Mouse (Mus musculus) lung, postnatal 0 days (tissue): ENCODE data around the gene Adgrl1. TPM values are rescaled to one million over a fixed set of nuclear protein-coding genes. Genes with fewer than 3 reads are reported as not detected.

Source experiments
- ATAC-seq: fragments of 200-750 bp; cut with Nextera tagmentation; 2 replicates; pipeline ENCODE4 v1.8.0; 2017; ENCODE audit warnings: moderate library complexity
- DNase-seq: peaks from one replicate; pipeline ENCODE4 v3.0.0-alpha.2; 2016; ENCODE audit warnings: low spot score
- H3K27ac ChIP-seq: fragments of 300-500 bp; sonication (generic); 2 replicates; pipeline ENCODE4 v1.5.1; 2014; ENCODE audit warnings: antibody characterized with exemption, mild to moderate bottlenecking, low read length, mixed read lengths
- H3K27me3 ChIP-seq: fragments of 300-500 bp; sonication (generic); replicated peaks from 2 replicates; pipeline ENCODE4 v1.6.1; 2014; ENCODE audit warnings: low read length, mixed read lengths; ENCODE audit not compliant: insufficient read depth
- H3K36me3 ChIP-seq: fragments of 300-500 bp; sonication (generic); 2 replicates; pipeline ENCODE4 v1.6.1; 2014; ENCODE audit warnings: low read length, mixed read lengths; ENCODE audit not compliant: insufficient read depth
- H3K4me1 ChIP-seq: fragments of 300-500 bp; sonication (generic); 2 replicates; pipeline ENCODE4 v1.6.1; 2014; ENCODE audit warnings: antibody characterized with exemption, low read depth, low read length, mixed read lengths; ENCODE audit not compliant: insufficient read depth
- H3K4me2 ChIP-seq: fragments of 300-500 bp; sonication (generic); replicated peaks from 2 replicates; pipeline ENCODE4 v1.6.1; 2014; ENCODE audit warnings: low read depth, mild to moderate bottlenecking, low read length, moderate library complexity, mixed read lengths
- H3K4me3 ChIP-seq: fragments of 300-500 bp; sonication (generic); 2 replicates; pipeline ENCODE4 v1.5.1; 2014; ENCODE audit warnings: low read depth, low read length
- H3K9ac ChIP-seq: fragments of 300-500 bp; sonication (generic); replicated peaks from 2 replicates; pipeline ENCODE4 v1.6.1; 2014; ENCODE audit warnings: low read depth, mild to moderate bottlenecking
- H3K9me3 ChIP-seq: fragments of 300-500 bp; sonication (generic); 2 replicates; pipeline ENCODE4 v1.6.1; 2016; ENCODE audit warnings: low read length, mixed read lengths
- CTCF ChIP-seq: IDR thresholded peaks from 2 replicates; pipeline ENCODE4 v1.5.1; 2016; ENCODE audit warnings: antibody characterized with exemption, mild to moderate bottlenecking
- EP300 ChIP-seq: IDR thresholded peaks from 2 replicates; pipeline ENCODE4 v1.6.1; 2016; ENCODE audit warnings: antibody characterized with exemption, mild to moderate bottlenecking, control low read depth
- WGBS: fragments of 180-500 bp; shearing (Covaris S2); extraction: QIAGEN DNeasy Blood & Tissue Kit; methylation state at CpG from one replicate; pipeline ENCODE4 v1.1.7; 2014; 5-methylcytosine and 5-hydroxymethylcytosine counted together
- polyA plus RNA-seq: library from polyadenylated mRNA; unstranded; fragments of >200 nt; fragmentation: Nextera tagmentation; extraction: Ambion mirVana; gene quantifications from 2 replicates; pipeline ENCODE4 v1.2.1, GENCODE M21; 2015

The Adgrl1 gene
- polyA plus RNA-seq, 1 experiment from 2014 or later: 11.4 TPM

- WGBS: under 1% methylated on average over 64 of the region's 94 CpGs
- peaks cover 8% of the 10 kb centered on the region; the same call in 1 of the 2 replicates for H3K4me1 ChIP-seq
Observed at GRCm38 (mm10) chr8:83972150-83973120, 72.5 kb downstream of the Adgrl1 start, which contains the start of gene Prkaca. Gene Prkaca (plus strand): TSS chr8:83972993.

GRCm38 (mm10) chr8:83973161-83974031 is 73.5 kb downstream of the Adgrl1 start:
- Histone ChIP-seq H3K4me2 (peak overlapping the region; percentile 92), H3K27ac (peak overlapping the region; percentile 71), H3K4me1 (peaks cover 11% of the 10 kb centered on the region; the same call in 1 of the 2 replicates), H3K36me3 (no peaks in the 10 kb centered on the region), H3K4me3 (peak overlapping the region; percentile 91), H3K9ac (peak overlapping the region; percentile 76), H3K9me3 (no peaks in the 10 kb centered on the region), H3K27me3 (no peaks in the 10 kb centered on the region)
- WGBS: 2% methylated on average over 17 of the region's 37 CpGs
- TF ChIP-seq EP300: no peak
- TF ChIP-seq CTCF: no peak
- peak; percentile 37 for DNase-seq
- peak; percentile 21 for ATAC-seq

More at GRCm38 (mm10) chr8:83972150-83973120, 72.5 kb downstream of the Adgrl1 start, which contains the start of gene Prkaca:
- Histone ChIP-seq H3K4me3 (peak within 1 kb of the TSS; percentile 91), H3K9me3 (no peaks in the 10 kb centered on the region), H3K4me2 (peak within 1 kb of the TSS; percentile 92), H3K27me3 (no peaks in the 10 kb centered on the region), H3K36me3 (no peaks in the 10 kb centered on the region), H3K9ac (peak within 1 kb of the TSS; percentile 76), H3K27ac (peak within 1 kb of the TSS; percentile 71)
- ATAC-seq (peak; percentile 99), DNase-seq (peak; percentile 99)
- TF ChIP-seq EP300 (no peak), CTCF (no peak)

GRCm38 (mm10) chr8:83974521-83974920 is 74.6 kb downstream of the Adgrl1 start:
- Histone ChIP-seq H3K36me3 (no peaks in the 10 kb centered on the region), H3K4me2 (peak overlapping the region; percentile 92), H3K9ac (no peak overlapping the region), H3K27me3 (no peaks in the 10 kb centered on the region), H3K4me1 (peaks cover 11% of the 10 kb centered on the region; the same call in 1 of the 2 replicates), H3K4me3 (no peak overlapping the region), H3K9me3 (no peaks in the 10 kb centered on the region), H3K27ac (peak overlapping the region; percentile 71; the same call in 1 of the 2 replicates)
- WGBS: 52% methylated on average over 4 of the region's 4 CpGs
- DNase-seq: peak; percentile 60
- ATAC-seq: peak; percentile 4; the same call in 1 of the 2 replicates
- TF ChIP-seq EP300 (no peak; the same call in 1 of the 2 replicates), CTCF (no peak)

- H3K9ac ChIP-seq: no peak overlapping the region
- DNase-seq: peak; percentile 29
- 79% methylated on average over 4 of the region's 4 CpGs for WGBS
- ATAC-seq: no peak
- no peaks in the 10 kb centered on the region for H3K9me3 ChIP-seq
- H3K4me3 ChIP-seq: no peak overlapping the region
- no peaks in the 10 kb centered on the region for H3K27me3 ChIP-seq
- TF ChIP-seq CTCF (peak; percentile 61), EP300 (no peak)
- no peak overlapping the region for H3K4me2 ChIP-seq
- H3K27ac ChIP-seq: no peak overlapping the region
- H3K36me3 ChIP-seq: peaks cover 4% of the 10 kb centered on the region; the same call in 1 of the 2 replicates
- peaks cover 11% of the 10 kb centered on the region; the same call in 1 of the 2 replicates for H3K4me1 ChIP-seq
Observed at GRCm38 (mm10) chr8:83976101-83976630, 76.3 kb downstream of the Adgrl1 start.

- Histone ChIP-seq H3K9ac (no peak overlapping the region), H3K4me3 (no peak overlapping the region), H3K27ac (peak overlapping the region; percentile 54; the same call in 1 of the 2 replicates), H3K9me3 (no peaks in the 10 kb centered on the region), H3K4me2 (no peak overlapping the region), H3K27me3 (no peaks in the 10 kb centered on the region), H3K36me3 (peaks cover 9% of the 10 kb centered on the region; the same call in 1 of the 2 replicates), H3K4me1 (peaks cover 11% of the 10 kb centered on the region; the same call in 1 of the 2 replicates)
- DNase-seq (no peak), ATAC-seq (no peak)
- 77% methylated on average over 5 of the region's 5 CpGs for WGBS
- TF ChIP-seq CTCF (peak; percentile 41), EP300 (no peak)
Observed at GRCm38 (mm10) chr8:83976779-83977350, 77.0 kb downstream of the Adgrl1 start.
